Mouse (Mus musculus) cortical plate, adult 2 months (tissue): ENCODE results near the gene Nop58.

Source experiments
- CTCF ChIP-seq: fragments of 200-500 bp; IDR thresholded peaks from 2 replicates; pipeline ENCODE4 v1.5.1; 2011; ENCODE audit warnings: mild to moderate bottlenecking, control low read depth, low read length; ENCODE audit not compliant: insufficient read depth; ENCODE audit errors: extremely low read depth
- POLR2A ChIP-seq: fragments of 200-500 bp; IDR thresholded peaks from 2 replicates; pipeline ENCODE4 v1.6.1; 2011; ENCODE audit warnings: mild to moderate bottlenecking, low read length, control low read depth; ENCODE audit not compliant: insufficient read depth; ENCODE audit errors: extremely low read depth

- TF ChIP-seq CTCF (no peak), POLR2A (no peak)
Observed at GRCm38 (mm10) chr1:59636349-59636748, 48.4 kb upstream of the Nop58 start.
